Mouse (Mus musculus) limb, embryonic 14.5 days (tissue): Measurements from ENCODE around the gene Fam3b. TPM values are rescaled to one million over a fixed set of nuclear protein-coding genes. Genes with fewer than 3 reads are reported as not detected.

Experiments used
- ATAC-seq: fragments of 200-750 bp; cut with Nextera tagmentation; 2 replicates; pipeline ENCODE4 v1.8.0; 2017; ENCODE audit warnings: low read depth, moderate number of reproducible peaks, moderate TSS enrichment; ENCODE audit not compliant: low FRiP score
- DNase-seq: peaks from one replicate; pipeline ENCODE4 v3.0.0-alpha.2; 2015; ENCODE audit warnings: low spot score
- H3K27ac ChIP-seq: fragments of 300-500 bp; sonication (generic); replicated peaks from 2 replicates; pipeline ENCODE4 v1.5.1; 2014; ENCODE audit warnings: low read depth, mild to moderate bottlenecking, low read length, moderate library complexity, mixed read lengths
- H3K27me3 ChIP-seq: fragments of 300-500 bp; sonication (generic); 2 replicates; pipeline ENCODE4 v1.6.1; 2014; ENCODE audit warnings: low read length, mixed read lengths; ENCODE audit not compliant: control insufficient read depth, insufficient read depth
- H3K36me3 ChIP-seq: fragments of 300-500 bp; sonication (generic); 2 replicates; pipeline ENCODE4 v1.6.1; 2014; ENCODE audit warnings: mild to moderate bottlenecking, low read length, moderate library complexity, mixed read lengths; ENCODE audit not compliant: control insufficient read depth, insufficient read depth
- H3K4me1 ChIP-seq: fragments of 300-500 bp; sonication (generic); 2 replicates; pipeline ENCODE4 v1.6.1; 2014; ENCODE audit warnings: antibody characterized with exemption, low read length, mixed read lengths; ENCODE audit not compliant: control insufficient read depth, insufficient read depth
- H3K4me2 ChIP-seq: fragments of 300-500 bp; sonication (generic); replicated peaks from 2 replicates; pipeline ENCODE4 v1.6.1; 2014; ENCODE audit warnings: low read depth, mild to moderate bottlenecking, low read length, moderate library complexity; ENCODE audit not compliant: severe bottlenecking
- H3K4me3 ChIP-seq: fragments of 300-500 bp; sonication (generic); replicated peaks from 2 replicates; pipeline ENCODE4 v1.5.1; 2014; ENCODE audit warnings: low read length
- H3K9ac ChIP-seq: fragments of 300-500 bp; sonication (generic); 2 replicates; pipeline ENCODE4 v1.6.1; 2014; ENCODE audit warnings: mild to moderate bottlenecking, low read depth, low read length, moderate library complexity; ENCODE audit not compliant: severe bottlenecking
- H3K9me3 ChIP-seq: fragments of 300-500 bp; sonication (generic); 2 replicates; pipeline ENCODE4 v1.6.1; 2016; ENCODE audit warnings: low read length; ENCODE audit not compliant: control insufficient read depth
- POLR2A ChIP-seq: fragments of 200-500 bp; IDR thresholded peaks from 2 replicates; pipeline ENCODE4 v1.8.0; 2012; ENCODE audit warnings: inconsistent platforms, mild to moderate bottlenecking, moderate library complexity, borderline replicate concordance; ENCODE audit not compliant: insufficient read depth, insufficient read length; ENCODE audit errors: extremely low read depth
- WGBS: fragments of 180-500 bp; shearing (Covaris S2); extraction: QIAGEN DNeasy Blood & Tissue Kit; methylation state at CpG from one replicate; pipeline ENCODE4 v1.1.7; 2014; 5-methylcytosine and 5-hydroxymethylcytosine counted together
- polyA plus RNA-seq, 2 experiments: library from polyadenylated mRNA; depleted of rRNA in 1 of 2; stranded (reverse) in 1 of 2; unstranded in 1 of 2; fragments of >200 nt; fragmentation: Nextera tagmentation in 1 of 2; extraction: Ambion mirVana in 1 of 2; gene quantifications; 2 replicates each; pipeline versions ENCODE4 v1.2.1 to v1.2.3; 2012 to 2014

Fam3b gene
- not detected in 2 replicates for polyA plus RNA-seq (2012; rRNA removed)
- polyA plus RNA-seq (2014; fragmentation: Nextera tagmentation; extraction: Ambion mirVana): 0.29 TPM in 1 of 2 replicates, not detected in the other

- Histone ChIP-seq H3K9ac (no peak within 1 kb of the TSS), H3K27ac (no peak within 1 kb of the TSS), H3K4me3 (no peak within 1 kb of the TSS), H3K27me3 (no peaks in the 10 kb centered on the region), H3K4me1 (0 out of 2 replicates have a peak, but pooled peaks cover 5% of the 10 kb centered on the region), H3K36me3 (no peaks in the 10 kb centered on the region), H3K9me3 (no peaks in the 10 kb centered on the region), H3K4me2 (no peak within 1 kb of the TSS)
- ATAC-seq (no peak), DNase-seq (no peak)
- WGBS: 76% methylated on average over 4 of the region's 4 CpGs
- TF ChIP-seq POLR2A: no peak
Measured at GRCm38 (mm10) chr16:97514099-97514940, at the start of gene Fam3b. TSS of gene Fam3b (minus strand) at chr16:97514816.

GRCm38 (mm10) chr16:97544340-97544739 lies 29.7 kb upstream of the Fam3b start:
- ATAC-seq (no peak), DNase-seq (no peak)
- H3K4me3 ChIP-seq: no peak overlapping the region
- no peak overlapping the region for H3K4me2 ChIP-seq
- no peaks in the 10 kb centered on the region for H3K36me3 ChIP-seq
- no peaks in the 10 kb centered on the region for H3K27me3 ChIP-seq
- no peaks in the 10 kb centered on the region for H3K4me1 ChIP-seq
- H3K27ac ChIP-seq: no peak overlapping the region
- no peak overlapping the region for H3K9ac ChIP-seq
- no peak for TF ChIP-seq POLR2A
- no peaks in the 10 kb centered on the region for H3K9me3 ChIP-seq
- 83% methylated on average over 4 of the region's 4 CpGs for WGBS

GRCm38 (mm10) chr16:97536859-97537258 lies 22.2 kb upstream of the Fam3b start:
- TF ChIP-seq POLR2A: no peak

GRCm38 (mm10) chr16:97535808-97536413 lies 21.3 kb upstream of the Fam3b start:
- no peak overlapping the region for H3K4me3 ChIP-seq
- 0 out of 2 replicates have a peak, but pooled peaks have one; percentile 15 for TF ChIP-seq POLR2A
- no peaks in the 10 kb centered on the region for H3K27me3 ChIP-seq
- H3K9me3 ChIP-seq: no peaks in the 10 kb centered on the region
- no peaks in the 10 kb centered on the region for H3K36me3 ChIP-seq
- ATAC-seq: peak; percentile 85
- 7% methylated on average over 3 of the region's 3 CpGs for WGBS
- DNase-seq: peak; percentile 71
- H3K4me2 ChIP-seq: peak overlapping the region; percentile 31
- H3K9ac ChIP-seq: no peak overlapping the region
- peak overlapping the region; percentile 70; the same call in 1 of the 2 replicates for H3K27ac ChIP-seq
- H3K4me1 ChIP-seq: peaks cover 19% of the 10 kb centered on the region

More at GRCm38 (mm10) chr16:97536859-97537258, 22.2 kb upstream of the Fam3b start:
- Histone ChIP-seq H3K27me3 (no peaks in the 10 kb centered on the region), H3K9me3 (no peaks in the 10 kb centered on the region), H3K36me3 (no peaks in the 10 kb centered on the region), H3K4me2 (no peak overlapping the region), H3K4me1 (peaks cover 19% of the 10 kb centered on the region), H3K4me3 (no peak overlapping the region), H3K9ac (no peak overlapping the region), H3K27ac (no peak overlapping the region)
- ATAC-seq (no peak), DNase-seq (no peak)
- 33% methylated on average over 1 of the region's 1 CpGs for WGBS

- peaks cover 19% of the 10 kb centered on the region for H3K4me1 ChIP-seq
- no peaks in the 10 kb centered on the region for H3K36me3 ChIP-seq
- H3K9me3 ChIP-seq: no peaks in the 10 kb centered on the region
- no peak overlapping the region for H3K4me3 ChIP-seq
- H3K27ac ChIP-seq: peak overlapping the region; percentile 70; the same call in 1 of the 2 replicates
- peak overlapping the region; percentile 30 for H3K4me2 ChIP-seq
- no peak for TF ChIP-seq POLR2A
- DNase-seq: peak; percentile 28
- 43% methylated on average over 5 of the region's 5 CpGs for WGBS
- H3K27me3 ChIP-seq: no peaks in the 10 kb centered on the region
- 0 out of 2 replicates have a peak overlapping the region, but pooled peaks have one; percentile 16 for H3K9ac ChIP-seq
- 0 out of 2 replicates have a peak, but pooled peaks have one; percentile 16 for ATAC-seq
Measured at GRCm38 (mm10) chr16:97534876-97535461, 20.4 kb upstream of the Fam3b start.
